Mouse (Mus musculus) bone marrow macrophage, adult 2 months (primary cell): ENCODE measurements around the gene Zbtb16. TPM values are rescaled to one million over a fixed set of nuclear protein-coding genes. Genes with fewer than 3 reads are reported as not detected.

Experiments
- H3K27ac ChIP-seq: 2 replicates; pipeline ENCODE4 v1.5.1; 2012; ENCODE audit warnings: low read depth, low read length; ENCODE audit not compliant: insufficient read depth
- H3K4me1 ChIP-seq: 2 replicates; pipeline ENCODE4 v1.6.1; 2012; ENCODE audit warnings: low read length; ENCODE audit not compliant: control insufficient read depth, insufficient read depth
- H3K4me3 ChIP-seq: 2 replicates; pipeline ENCODE4 v1.5.1; 2012; ENCODE audit warnings: mild to moderate bottlenecking, low read length, moderate library complexity; ENCODE audit not compliant: insufficient read depth
- CTCF ChIP-seq: IDR thresholded peaks from 2 replicates; pipeline ENCODE4 v1.5.1; 2012; ENCODE audit warnings: low read depth, mild to moderate bottlenecking, low read length, moderate library complexity
- POLR2A ChIP-seq: IDR thresholded peaks from 2 replicates; pipeline ENCODE4 v1.6.1; 2012; ENCODE audit warnings: mild to moderate bottlenecking, low read depth, low read length, borderline replicate concordance
- polyA plus RNA-seq: library from polyadenylated mRNA; stranded (reverse); fragments of >200 nt; gene quantifications from 2 replicates; pipeline ENCODE4 v1.2.4, GENCODE M21; 2012; ENCODE audit not compliant: missing spikeins, insufficient read depth, insufficient read length

Gene Zbtb16
- polyA plus RNA-seq, 1 experiment = 2.9 TPM

- TF ChIP-seq POLR2A = no peak
- TF ChIP-seq CTCF = no peak
- Histone ChIP-seq H3K4me1 (peaks cover 2% of the 10 kb centered on the region; the same call in 1 of the 2 replicates), H3K4me3 (no peak overlapping the region), H3K27ac (no peak overlapping the region)
These were observed 45.4 kb downstream of the Zbtb16 start for GRCm38 (mm10) chr9:48790575-48790974.

GRCm38 (mm10) chr9:48787906-48788410, 48.1 kb downstream of the Zbtb16 start:
- Histone ChIP-seq H3K4me3 (no peak overlapping the region), H3K27ac (no peak overlapping the region), H3K4me1 (peaks cover 2% of the 10 kb centered on the region; the same call in 1 of the 2 replicates)
- TF ChIP-seq CTCF (no peak), POLR2A (no peak)

GRCm38 (mm10) chr9:48787321-48787720, 48.7 kb downstream of the Zbtb16 start:
- TF ChIP-seq CTCF (no peak), POLR2A (no peak)
- no peak overlapping the region for H3K4me3 ChIP-seq
- no peak overlapping the region for H3K27ac ChIP-seq
- H3K4me1 ChIP-seq = no peaks in the 10 kb centered on the region

- H3K4me1 ChIP-seq = no peaks in the 10 kb centered on the region
- H3K27ac ChIP-seq = no peak overlapping the region
- no peak for TF ChIP-seq CTCF
- no peak for TF ChIP-seq POLR2A
- H3K4me3 ChIP-seq = no peak overlapping the region
These were observed 49.2 kb downstream of the Zbtb16 start for GRCm38 (mm10) chr9:48786814-48787213.

GRCm38 (mm10) chr9:48784937-48785336, 51.1 kb downstream of the Zbtb16 start:
- Histone ChIP-seq H3K4me3 (no peak overlapping the region), H3K4me1 (no peaks in the 10 kb centered on the region), H3K27ac (no peak overlapping the region)
- no peak for TF ChIP-seq POLR2A
- no peak for TF ChIP-seq CTCF

- H3K4me1 ChIP-seq = no peaks in the 10 kb centered on the region
- H3K27ac ChIP-seq = no peak overlapping the region
- no peak overlapping the region for H3K4me3 ChIP-seq
- TF ChIP-seq CTCF = no peak
- no peak for TF ChIP-seq POLR2A
These were observed 52.7 kb downstream of the Zbtb16 start for GRCm38 (mm10) chr9:48783292-48783691.

GRCm38 (mm10) chr9:48782284-48783060, 53.5 kb downstream of the Zbtb16 start:
- no peak overlapping the region for H3K27ac ChIP-seq
- no peak overlapping the region for H3K4me3 ChIP-seq
- TF ChIP-seq CTCF (no peak), POLR2A (no peak)
- no peaks in the 10 kb centered on the region for H3K4me1 ChIP-seq

GRCm38 (mm10) chr9:48776268-48776667, 59.8 kb downstream of the Zbtb16 start:
- TF ChIP-seq CTCF = no peak
- TF ChIP-seq POLR2A = no peak
- Histone ChIP-seq H3K4me3 (no peak overlapping the region), H3K4me1 (no peaks in the 10 kb centered on the region), H3K27ac (no peak overlapping the region)

GRCm38 (mm10) chr9:48775561-48775960, 60.5 kb downstream of the Zbtb16 start:
- TF ChIP-seq CTCF = no peak
- no peak for TF ChIP-seq POLR2A
- Histone ChIP-seq H3K27ac (no peak overlapping the region), H3K4me1 (no peaks in the 10 kb centered on the region), H3K4me3 (no peak overlapping the region)

- Histone ChIP-seq H3K27ac (no peak overlapping the region), H3K4me3 (no peak overlapping the region), H3K4me1 (no peaks in the 10 kb centered on the region)
- no peak for TF ChIP-seq POLR2A
- TF ChIP-seq CTCF = no peak
These were observed 62.3 kb downstream of the Zbtb16 start for GRCm38 (mm10) chr9:48773710-48774109.
